Mouse (Mus musculus) embryonic stem cell, embryonic (primary cell): ENCODE results near the gene Ano10.

Experiments used
- CTCF ChIA-PET, 4 experiments: fragments of 300-600 bp in 2 of 4; fragments of 350-600 bp in 2 of 4; sonication (Branson Sonifier 250); formaldehyde crosslinking; loops; one replicate each; lab custom pipeline; 2022; ENCODE audit warnings: inconsistent platforms in 2 of 4; lab: Charles Lee
- POLR2A ChIA-PET, 4 experiments: fragments of 300-600 bp in 2 of 4; fragments of 350-600 bp in 2 of 4; sonication (Branson Sonifier 250); formaldehyde crosslinking; loops; one replicate each; lab custom pipeline; 2022; ENCODE audit warnings: antibody characterized with exemption in 4 of 4, inconsistent platforms in 1 of 4; lab: Charles Lee

Gene Ano10

DNA sequence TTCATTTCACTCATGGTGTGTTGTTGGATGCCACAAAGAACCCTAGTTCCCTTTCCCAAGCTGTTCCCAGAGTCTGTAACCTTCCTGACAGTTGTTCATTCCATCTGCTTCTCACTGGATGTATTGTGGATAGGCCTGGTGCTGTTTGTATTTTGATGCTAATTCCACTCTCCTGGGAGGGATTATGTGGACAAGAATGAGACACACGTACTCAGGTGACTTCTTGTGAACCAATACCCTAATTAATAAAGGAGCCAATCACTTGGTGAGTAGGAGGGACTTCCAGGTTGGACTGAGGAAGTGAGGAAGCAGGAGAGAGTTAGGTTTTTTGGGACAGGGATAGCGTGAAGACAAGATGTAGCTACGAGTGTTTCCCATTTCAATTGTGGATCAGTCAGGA lies 59.5 kb downstream of the Ano10 start:
- POLR2A ChIA-PET = interaction anchor here (0.5 to 2.1 kb wide), 19 partner anchors 9 to 1295 kb away, joined by 3 to 18 read pairs (median 4); partner anchors contain the start of genes Ano10 (in 1 of the 4), Higd1a (in 1 of the 4), Sacm1l (in 1 of the 4) and Snrk (in 1 of the 4)
- CTCF ChIA-PET = interaction anchor here (0.9 to 1.8 kb wide), 5 partner anchors 9 to 75 kb away, joined by 3 to 12 read pairs (median 6); no protein-coding TSS in a partner anchor

DNA sequence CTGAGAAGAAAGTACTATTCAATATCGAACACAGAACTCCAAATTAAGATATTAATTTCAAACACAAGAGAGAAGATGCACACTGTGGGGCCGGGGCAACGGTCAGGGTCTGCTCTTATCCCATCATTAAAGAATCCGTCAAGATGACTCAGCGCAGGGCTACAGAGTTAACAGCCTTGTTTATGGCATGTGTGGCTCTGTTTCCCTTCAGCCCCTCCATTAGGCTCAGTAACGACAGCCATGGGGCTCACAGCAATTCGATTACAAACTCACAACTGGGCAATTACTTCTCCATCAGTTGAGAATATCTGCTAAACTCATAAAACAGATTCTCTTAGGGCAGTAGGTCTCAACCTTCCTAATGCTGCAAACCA lies 60.3 kb downstream of the Ano10 start:
- CTCF ChIA-PET = interaction anchor here in 3 of 4 experiments (0.6 to 1.8 kb wide), 3 partner anchors 10 to 29 kb away, joined by 3 to 6 read pairs (median 6); no protein-coding TSS in a partner anchor
- POLR2A ChIA-PET = interaction anchor here in 3 of 4 experiments (0.6 to 2.1 kb wide), 10 partner anchors 8 to 1296 kb away, joined by 3 to 18 read pairs (median 4); partner anchors contain the start of gene Sacm1l (in 1 of the 3)

DNA sequence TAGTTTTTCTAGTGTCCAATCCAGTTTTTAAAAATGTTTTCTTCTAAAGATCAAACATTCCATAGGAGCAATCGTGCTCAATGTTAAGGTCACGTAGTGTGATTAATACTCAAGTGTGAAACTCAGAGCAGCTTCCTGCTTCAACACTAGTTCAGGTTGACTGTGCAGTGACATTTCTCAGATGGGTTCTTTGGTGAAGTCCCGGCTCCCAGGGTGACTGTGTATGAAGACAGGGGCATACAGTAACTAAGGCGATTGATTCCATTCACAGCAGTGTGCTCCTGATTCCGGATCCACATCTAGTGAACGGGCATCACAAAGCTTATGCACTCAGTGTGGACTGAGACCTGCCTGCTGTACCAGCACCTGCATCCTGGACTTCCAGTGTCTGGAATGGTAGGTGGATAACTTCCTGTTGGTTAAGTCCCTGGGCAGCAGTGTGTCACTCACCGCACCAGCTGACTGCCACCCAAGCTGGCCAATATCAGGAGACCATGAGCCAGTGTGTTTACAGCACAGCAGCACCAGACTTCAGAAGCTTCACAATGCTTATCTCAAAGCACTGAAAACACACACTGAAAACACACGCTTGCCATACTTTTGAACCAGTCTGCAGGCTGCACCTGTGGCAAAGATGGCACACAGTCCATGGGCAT lies 60.8 kb downstream of the Ano10 start:
- ChIA-PET POLR2A (no interaction called here), CTCF (interaction anchor here in 1 of 4 experiments (0.6 kb wide), 1 partner anchor 30 kb away, joined by 3 read pairs; no protein-coding TSS in a partner anchor)

DNA sequence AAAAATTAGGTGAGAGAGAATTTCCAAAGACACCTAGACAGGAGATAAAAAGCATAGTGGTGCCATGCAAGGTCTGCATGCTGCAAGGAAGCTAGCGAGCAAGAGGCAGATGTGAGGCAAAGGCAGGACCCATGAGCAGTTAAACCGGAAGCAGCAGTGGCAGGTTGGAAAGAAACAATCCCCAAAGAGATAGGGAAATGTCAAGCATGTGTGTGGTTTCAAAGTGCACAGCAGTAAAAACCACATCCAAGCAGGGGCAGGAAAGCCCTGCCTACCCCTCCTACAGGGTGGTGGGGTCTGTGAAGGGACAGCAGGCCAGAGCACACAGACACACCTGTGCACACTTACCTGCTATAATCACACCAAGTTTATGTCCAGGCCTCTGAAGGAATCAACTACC lies 61.3 kb downstream of the Ano10 start:
- CTCF ChIA-PET = no interaction called here
- POLR2A ChIA-PET = no interaction called here

DNA sequence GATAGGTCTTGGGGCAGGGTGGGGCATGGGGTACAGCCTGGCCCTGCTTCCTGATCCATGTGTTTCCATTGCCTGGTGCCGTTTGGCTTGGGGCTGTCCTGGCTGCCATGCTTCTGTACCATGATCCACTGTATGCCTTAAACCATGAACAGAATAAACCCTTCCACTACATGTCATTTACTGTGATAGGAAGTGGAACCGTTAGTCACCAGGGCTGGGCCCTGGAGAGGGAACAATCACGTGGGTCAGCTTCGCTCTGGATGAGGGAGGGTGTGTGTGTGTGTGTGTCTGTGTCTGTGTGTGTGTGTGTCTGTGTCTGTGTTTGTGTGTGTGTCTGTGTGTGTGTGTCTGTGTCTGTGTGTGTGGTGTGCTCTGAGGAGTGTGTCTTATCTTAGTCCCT lies 63.5 kb downstream of the Ano10 start:
- CTCF ChIA-PET = interaction anchor here in 1 of 4 experiments (0.7 kb wide), 1 partner anchor 9 kb away, joined by 3 read pairs; no protein-coding TSS in a partner anchor
- POLR2A ChIA-PET = no interaction called here

DNA sequence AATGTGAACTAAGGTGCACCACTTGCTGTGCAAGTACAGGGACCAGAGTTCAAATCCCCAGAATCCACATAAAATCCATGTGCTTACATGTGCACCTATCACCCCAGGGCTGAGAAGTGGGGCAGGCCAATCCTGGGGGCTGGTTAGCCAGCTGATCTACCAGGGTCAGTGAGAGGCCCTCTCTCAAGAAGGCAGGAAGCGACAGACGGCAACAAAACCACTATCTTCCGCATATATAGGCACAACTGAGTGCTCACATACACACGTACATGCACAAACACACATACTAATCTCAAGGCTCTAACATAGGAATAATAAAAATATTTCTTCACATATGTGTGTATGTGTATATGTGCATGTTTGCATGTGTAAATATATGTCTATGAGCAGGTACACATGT lies 67.8 kb downstream of the Ano10 start:
- ChIA-PET CTCF (interaction anchor here in 3 of 4 experiments (0.5 to 1.3 kb wide), 4 partner anchors 19 to 207 kb away, joined by 3 to 12 read pairs (median 4); no protein-coding TSS in a partner anchor), POLR2A (interaction anchor here in 1 of 4 experiments (1.7 kb wide), 1 partner anchor 8 kb away, joined by 7 read pairs; no protein-coding TSS in a partner anchor)

DNA sequence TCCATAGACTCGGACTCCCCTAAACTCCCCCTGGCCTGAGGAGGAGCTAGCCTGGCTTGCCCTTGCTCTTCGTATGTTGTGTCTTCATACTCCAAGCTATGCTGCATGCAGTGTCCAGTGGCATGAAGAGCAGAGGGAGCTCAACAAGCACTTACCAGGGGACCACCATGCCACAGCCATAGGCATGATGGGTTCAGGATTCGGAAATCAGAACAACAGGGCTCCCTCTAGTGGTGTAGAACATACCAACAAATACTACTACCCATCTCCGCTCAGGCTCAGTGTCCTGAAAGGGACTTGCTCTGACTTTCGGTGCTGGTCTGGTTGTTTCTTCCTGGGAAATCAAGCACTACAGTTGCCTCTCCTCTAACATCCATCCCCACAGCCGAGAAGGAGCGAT lies 68.9 kb downstream of the Ano10 start:
- CTCF ChIA-PET = interaction anchor here in 3 of 4 experiments (0.6 to 1.7 kb wide), 19 partner anchors 10 to 379 kb away, joined by 3 to 5 read pairs (median 4); no protein-coding TSS in a partner anchor

DNA sequence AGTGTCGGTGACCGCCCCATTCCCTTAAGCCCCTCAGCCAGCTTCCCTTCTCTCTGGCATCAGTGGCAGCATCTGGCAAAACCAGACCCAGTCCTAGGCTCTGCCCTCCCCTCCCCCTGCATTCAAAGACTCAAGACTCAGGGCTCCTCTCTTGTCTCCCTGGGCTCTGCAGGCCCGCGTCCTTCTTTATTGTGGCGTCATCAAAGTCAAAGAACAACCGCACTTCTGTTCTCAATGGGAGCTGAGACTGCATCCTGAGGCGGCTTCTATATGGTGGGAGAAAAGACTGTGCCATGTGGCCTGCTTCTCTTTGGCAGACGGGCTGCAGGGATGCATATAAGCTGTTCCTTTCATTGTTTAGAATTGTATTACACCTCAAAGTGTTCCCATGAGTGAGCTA lies 71.2 kb downstream of the Ano10 start:
- ChIA-PET POLR2A (interaction anchor here in 2 of 4 experiments (1.1 to 1.2 kb wide), 3 partner anchors 12 to 227 kb away, joined by 3 to 5 read pairs (median 4); partner anchors contain the start of gene Ano10 (in 1 of the 2)), CTCF (interaction anchor here in 2 of 4 experiments (0.5 to 1.5 kb wide), 4 partner anchors 21 to 392 kb away, joined by 3 to 5 read pairs (median 4); no protein-coding TSS in a partner anchor)

More for the DNA sequence above, 68.9 kb downstream of the Ano10 start:
- POLR2A ChIA-PET = interaction anchor here in 3 of 4 experiments (0.6 to 1.7 kb wide), 3 partner anchors 10 to 57 kb away, joined by 3 to 7 read pairs (median 5); no protein-coding TSS in a partner anchor

DNA sequence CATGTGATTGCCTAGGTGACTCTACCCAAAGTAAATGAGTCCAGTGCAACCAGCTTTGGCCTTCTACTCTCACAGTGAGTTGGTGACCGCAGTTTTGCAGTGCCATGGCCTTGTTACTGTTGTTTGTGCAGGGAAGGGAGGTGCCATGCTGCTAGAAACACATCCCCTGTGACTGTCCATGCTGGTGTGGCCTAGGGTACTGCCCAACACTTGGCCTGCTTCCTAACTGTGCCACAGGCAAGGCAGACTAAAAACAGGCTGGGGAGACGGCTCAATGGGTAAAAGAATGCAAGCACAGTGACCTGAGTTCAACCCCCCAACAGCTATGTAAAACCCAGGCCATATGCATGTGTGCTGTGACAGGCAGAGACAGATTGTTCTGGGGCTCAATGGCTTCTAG lies 74.3 kb downstream of the Ano10 start:
- CTCF ChIA-PET = no interaction called here
- POLR2A ChIA-PET = no interaction called here

DNA sequence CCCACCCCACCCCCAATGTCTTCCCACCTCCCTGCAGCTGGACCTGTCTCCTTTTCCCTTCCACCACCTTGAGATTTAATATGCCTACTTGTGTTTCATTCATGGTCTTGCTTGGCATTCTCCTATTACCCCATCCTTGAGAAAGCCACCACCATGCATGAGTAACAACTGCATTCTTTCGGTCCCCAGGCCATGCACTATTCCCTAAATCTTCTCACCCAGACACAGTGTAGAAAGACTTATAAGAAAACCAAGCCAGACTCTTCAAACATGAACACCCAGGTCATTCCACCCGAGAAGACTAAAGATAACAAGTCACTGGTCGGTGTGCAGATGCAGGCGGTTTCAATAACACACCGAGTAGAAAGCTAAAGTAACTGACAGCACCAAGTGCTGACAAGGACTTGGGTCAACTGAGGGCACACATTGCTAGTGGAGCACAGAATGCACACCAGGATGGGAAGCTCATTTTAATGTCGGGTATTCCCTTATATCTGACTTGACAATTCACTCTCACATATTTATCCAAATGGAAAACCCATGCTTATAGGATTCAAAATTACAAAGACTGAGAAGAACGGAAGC lies 77.2 kb downstream of the Ano10 start:
- POLR2A ChIA-PET = no interaction called here
- CTCF ChIA-PET = no interaction called here

DNA sequence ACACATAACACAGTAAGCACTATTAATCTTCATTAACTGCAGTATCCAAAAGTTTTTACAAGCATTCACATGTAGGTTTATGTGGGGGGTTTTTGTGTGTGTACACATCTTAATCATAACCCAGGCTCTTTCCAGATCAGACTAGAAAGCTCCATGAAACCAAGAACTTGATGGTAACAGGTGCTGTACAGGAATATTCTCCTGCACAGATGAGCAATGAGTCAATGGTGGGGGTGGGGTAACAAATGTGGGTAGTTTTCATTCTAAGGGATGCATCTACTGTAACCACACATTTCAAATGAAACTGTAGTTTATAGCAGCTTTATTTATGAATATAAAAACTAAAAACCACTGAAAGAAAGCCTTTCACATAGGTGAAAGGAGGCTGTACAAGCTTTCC lies 79.1 kb downstream of the Ano10 start:
- POLR2A ChIA-PET = interaction anchor here in 1 of 4 experiments (0.6 kb wide), 1 partner anchor 378 kb away, joined by 8 read pairs; no protein-coding TSS in a partner anchor
- CTCF ChIA-PET = interaction anchor here in 1 of 4 experiments (1.9 kb wide), 1 partner anchor 10 kb away, joined by 5 read pairs; no protein-coding TSS in a partner anchor

DNA sequence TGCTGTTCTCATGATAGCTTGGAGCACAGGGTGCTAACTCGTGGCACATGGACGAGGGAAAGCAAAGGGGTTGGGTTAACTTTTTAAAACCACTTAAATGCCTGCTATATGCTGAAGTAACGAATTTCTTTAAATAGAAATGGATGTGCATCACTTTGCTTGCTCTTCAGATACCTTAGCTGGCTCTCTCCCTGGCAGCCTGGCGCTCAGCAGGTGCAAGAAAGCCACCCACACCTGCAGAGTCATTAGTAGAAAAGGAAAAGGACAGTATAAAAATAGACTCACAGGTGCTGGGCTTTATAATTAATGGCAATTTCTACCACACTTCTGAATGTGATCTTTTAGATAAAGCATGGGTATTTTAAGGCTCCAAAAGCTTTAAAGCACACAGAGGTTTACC lies 85.9 kb downstream of the Ano10 start:
- ChIA-PET CTCF (no interaction called here), POLR2A (no interaction called here)

DNA sequence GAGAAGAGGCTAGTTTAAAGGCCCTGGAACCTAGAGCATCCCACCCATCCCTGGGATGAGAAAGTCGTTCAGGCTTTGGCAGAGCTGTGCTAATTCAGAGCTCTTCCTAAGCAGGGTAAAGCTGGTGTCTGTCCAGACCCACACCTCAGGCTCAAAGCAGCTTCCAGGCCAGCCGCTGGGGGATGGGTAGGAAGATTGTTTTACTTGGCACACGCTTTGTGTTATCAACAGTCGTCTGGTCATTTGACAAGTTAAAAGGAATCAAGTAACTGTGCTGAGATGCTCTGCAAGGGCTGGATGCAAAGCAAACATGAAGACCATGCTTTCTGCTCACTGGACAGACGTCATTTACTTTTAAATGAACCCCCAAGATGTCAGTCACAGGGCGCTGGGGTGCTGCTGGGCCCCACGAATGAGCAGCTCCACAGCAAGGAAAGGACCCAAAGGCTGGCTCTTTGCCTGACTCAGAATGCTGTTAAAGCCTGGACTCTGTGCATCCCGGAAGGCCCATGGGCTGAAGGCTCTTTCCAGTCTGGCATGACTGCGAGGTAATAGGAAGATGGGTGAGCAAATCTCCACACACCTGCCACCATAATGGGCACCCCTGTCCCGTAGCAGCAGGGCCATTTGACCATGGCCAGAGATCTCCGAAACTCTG lies 88.6 kb downstream of the Ano10 start:
- CTCF ChIA-PET = interaction anchor here in 3 of 4 experiments (0.7 to 2.0 kb wide), 4 partner anchors 22 to 57 kb away, joined by 3 to 7 read pairs (median 4); no protein-coding TSS in a partner anchor
- POLR2A ChIA-PET = interaction anchor here in 1 of 4 experiments (0.6 kb wide), 1 partner anchor 445 kb away, joined by 3 read pairs; no protein-coding TSS in a partner anchor

DNA sequence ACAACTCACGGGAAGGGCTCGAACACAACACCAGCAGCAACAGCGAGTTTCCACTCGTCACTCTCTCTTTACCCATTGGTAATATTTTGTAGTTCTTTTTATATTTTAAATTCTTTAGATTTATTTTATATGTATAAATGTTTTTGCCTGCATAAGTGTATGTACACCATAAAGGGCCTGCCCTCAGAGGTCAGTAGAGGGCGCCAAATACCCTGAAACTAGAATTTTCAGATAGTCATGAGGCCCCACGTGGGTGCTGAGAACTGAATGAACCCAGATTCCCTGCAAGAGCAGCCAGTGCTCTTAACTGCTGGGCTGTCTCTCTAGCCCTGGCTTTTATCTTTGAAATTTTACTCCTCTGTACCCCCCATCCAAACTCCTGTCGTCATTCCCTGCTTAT lies 89.7 kb downstream of the Ano10 start:
- ChIA-PET POLR2A (no interaction called here), CTCF (interaction anchor here in 2 of 4 experiments (0.6 to 2.0 kb wide), 4 partner anchors 25 to 140 kb away, joined by 3 to 7 read pairs (median 4); no protein-coding TSS in a partner anchor)

DNA sequence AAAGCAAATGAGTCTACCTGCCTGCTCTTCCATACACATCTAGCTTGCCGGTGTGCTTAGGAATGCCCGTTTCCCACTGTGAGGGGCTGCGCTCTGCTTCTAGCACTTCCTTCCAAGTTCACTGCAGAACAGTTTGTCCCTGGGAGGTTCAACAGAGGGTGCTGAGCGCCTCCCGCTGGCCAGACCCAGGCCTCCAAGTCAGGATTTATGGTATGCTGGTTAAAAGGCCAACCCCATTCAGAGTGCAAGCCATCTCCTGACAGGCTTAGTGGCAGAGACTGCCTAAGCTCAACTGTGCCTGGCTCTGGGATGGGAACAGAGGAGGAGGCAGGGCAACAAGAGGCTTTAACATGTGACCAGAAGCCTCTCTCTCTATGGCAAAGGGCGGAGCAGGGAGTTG lies 95.0 kb downstream of the Ano10 start:
- POLR2A ChIA-PET = interaction anchor here in 1 of 4 experiments (1.2 kb wide), 1 partner anchor 35 kb away, joined by 4 read pairs; no protein-coding TSS in a partner anchor
- CTCF ChIA-PET = interaction anchor here in 3 of 4 experiments (0.5 to 3.1 kb wide), 23 partner anchors 10 to 635 kb away, joined by 3 to 11 read pairs (median 4); partner anchors contain the start of gene Snrk (in 1 of the 3)

DNA sequence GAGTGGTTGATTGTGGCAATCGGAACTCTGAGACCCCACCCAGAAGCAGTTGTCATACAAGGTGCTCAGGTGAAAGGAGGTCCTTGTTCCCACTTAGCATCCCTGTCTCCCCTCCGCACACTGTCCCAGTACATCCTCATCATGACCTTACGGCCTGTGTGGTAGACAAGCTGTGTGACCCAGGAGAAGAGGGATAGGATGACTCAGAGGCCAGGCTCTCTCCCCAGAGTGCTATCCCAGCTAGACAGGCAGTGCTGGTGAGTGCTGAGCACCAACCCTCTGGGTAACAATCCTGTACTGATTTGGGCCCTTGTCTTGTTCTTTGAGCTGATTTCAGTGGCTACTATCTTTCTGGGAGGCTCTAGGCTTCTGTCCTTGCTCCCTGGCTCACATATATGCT lies 95.6 kb downstream of the Ano10 start:
- CTCF ChIA-PET = interaction anchor here (0.5 to 3.1 kb wide), 21 partner anchors 10 to 636 kb away, joined by 3 to 11 read pairs (median 4); no protein-coding TSS in a partner anchor
- POLR2A ChIA-PET = interaction anchor here in 2 of 4 experiments (0.6 to 1.2 kb wide), 3 partner anchors 14 to 441 kb away, joined by 3 to 4 read pairs (median 3); no protein-coding TSS in a partner anchor

DNA sequence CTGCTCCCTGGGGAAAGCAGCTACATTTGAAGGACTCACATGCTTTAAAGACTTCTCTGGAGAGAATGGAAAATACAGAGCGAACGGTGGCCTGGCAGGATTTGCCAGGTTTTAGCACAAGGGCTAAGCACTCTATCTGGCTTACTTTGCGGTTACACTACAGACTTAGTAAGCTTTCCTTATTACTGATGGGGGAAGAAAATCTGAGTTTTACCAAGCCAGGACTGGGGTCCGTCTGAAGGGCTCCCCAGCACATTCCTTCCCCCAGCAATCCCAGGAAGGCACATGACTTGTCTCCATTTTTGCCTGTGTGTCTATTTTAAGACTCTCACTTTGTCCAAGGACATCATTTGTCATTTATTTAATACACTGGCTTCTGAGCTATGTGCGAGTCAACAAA lies 97.2 kb downstream of the Ano10 start:
- ChIA-PET CTCF (interaction anchor here in 1 of 4 experiments (0.6 kb wide), 1 partner anchor 350 kb away, joined by 13 read pairs; no protein-coding TSS in a partner anchor), POLR2A (no interaction called here)

DNA sequence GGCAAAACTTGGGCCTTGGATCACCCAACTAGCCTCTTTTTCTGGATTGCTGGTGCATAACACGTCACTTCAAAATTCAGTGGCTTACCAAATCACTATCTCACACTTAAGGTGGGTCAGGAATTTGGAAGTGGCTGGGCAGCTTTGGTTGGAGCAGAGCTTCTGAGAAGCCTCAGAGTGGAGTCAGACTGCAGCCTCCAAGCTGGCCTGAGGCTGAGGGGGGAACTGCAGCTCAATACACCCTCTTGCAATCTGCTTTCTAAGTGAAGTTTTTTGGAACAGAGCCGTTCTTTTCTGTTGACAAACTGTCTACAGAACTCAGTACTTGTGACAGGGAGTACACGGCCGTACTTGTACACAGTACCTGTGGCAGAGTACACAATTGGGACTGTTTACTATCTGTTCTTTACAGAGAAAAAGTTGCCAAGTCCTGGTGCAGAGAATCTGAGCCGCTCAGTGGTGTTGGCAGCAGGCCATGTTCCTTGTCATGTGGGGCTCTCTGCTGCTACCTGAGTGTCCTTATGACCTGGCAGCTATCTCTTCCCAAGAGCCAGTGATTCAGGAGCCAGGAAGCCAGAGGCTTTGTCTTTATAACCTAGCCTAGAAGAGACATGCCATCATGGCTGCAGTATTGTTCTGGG lies 99.1 kb downstream of the Ano10 start:
- ChIA-PET POLR2A (no interaction called here), CTCF (no interaction called here)
